Mouse (Mus musculus): Measurements from ENCODE around the gene Bola2. TPM values are rescaled to one million over a fixed set of nuclear protein-coding genes. Genes with fewer than 3 reads are reported as not detected.

Gene Bola2
- polyA plus RNA-seq, 1 experiment from 2014 or later: 130 TPM

DNA sequence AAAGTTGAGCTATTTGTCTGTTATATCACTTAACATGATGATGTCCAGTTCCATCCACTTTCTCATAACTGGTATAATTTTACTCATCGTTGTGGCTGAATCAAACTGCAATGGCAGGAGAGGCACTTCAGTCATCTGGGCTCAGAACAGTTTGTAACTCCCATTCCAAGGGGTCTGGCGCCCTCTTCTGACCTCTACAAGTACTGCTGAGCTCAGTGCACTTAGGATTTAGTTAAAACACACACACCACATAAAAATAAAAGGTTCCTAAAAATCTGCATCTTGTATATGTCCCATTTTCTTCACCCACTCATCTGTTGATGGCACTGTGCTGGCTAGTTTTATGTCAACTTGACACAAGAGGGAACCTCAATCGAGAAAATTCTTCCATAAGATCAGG is 1.9 kb upstream of the Bola2 start:
- no peak overlapping the region for H3K4me2 ChIP-seq (ENCODE audit: low read depth, low read length)
- H3K9ac ChIP-seq (ENCODE audit: low read depth, low read length): no peak overlapping the region
- ATAC-seq (ENCODE audit: low read depth): no peak
- H3K27ac ChIP-seq (replicated peaks; ENCODE audit: low read depth, low read length): no peak overlapping the region
- H3K27me3 ChIP-seq (replicated peaks; ENCODE audit: control insufficient read depth, insufficient read depth, low read length): no peaks in the 10 kb centered on the region
- no peaks in the 10 kb centered on the region for H3K9me3 ChIP-seq (ENCODE audit: control insufficient read depth, low read length)
- DNase-seq (ENCODE audit: low spot score): peak; percentile 87
- H3K36me3 ChIP-seq (ENCODE audit: control insufficient read depth, insufficient read depth, low read length): peaks cover 15% of the 10 kb centered on the region
- H3K4me1 ChIP-seq (ENCODE audit: control insufficient read depth, insufficient read depth, low read length): 0 out of 2 replicates have a peak, but pooled peaks cover 5% of the 10 kb centered on the region
- H3K4me3 ChIP-seq (ENCODE audit: low read depth, low read length): no peak overlapping the region
- 37% methylated on average over 3 of the region's 3 CpGs for WGBS

DNA sequence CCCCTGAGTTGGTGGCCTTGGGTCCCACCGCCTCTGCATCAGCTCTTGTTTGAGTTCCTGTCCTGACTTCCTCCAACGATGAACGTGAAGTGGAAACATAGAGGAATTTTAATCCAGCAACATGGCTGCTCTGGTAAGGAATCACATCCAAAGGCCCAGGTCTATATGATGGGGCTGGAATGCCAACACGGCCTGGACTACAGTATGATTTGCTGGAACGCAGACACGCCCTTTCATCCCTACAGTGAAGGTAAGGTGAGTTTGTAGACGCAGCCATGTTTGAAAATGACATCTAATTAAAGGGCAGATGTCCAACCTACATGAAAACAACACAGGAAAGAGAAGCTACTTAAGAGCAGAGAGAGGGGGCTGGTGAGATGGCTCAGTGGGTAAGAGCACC is 1.4 kb upstream of the Bola2 start:
- Histone ChIP-seq H3K4me1 (ENCODE audit: control insufficient read depth, insufficient read depth, low read length) (0 out of 2 replicates have a peak, but pooled peaks cover 5% of the 10 kb centered on the region), H3K36me3 (ENCODE audit: control insufficient read depth, insufficient read depth, low read length) (peaks cover 15% of the 10 kb centered on the region), H3K4me2 (ENCODE audit: low read depth, low read length) (no peak overlapping the region), H3K27ac (replicated peaks; ENCODE audit: low read depth, low read length) (no peak overlapping the region), H3K4me3 (ENCODE audit: low read depth, low read length) (no peak overlapping the region), H3K27me3 (replicated peaks; ENCODE audit: control insufficient read depth, insufficient read depth, low read length) (no peaks in the 10 kb centered on the region), H3K9me3 (ENCODE audit: control insufficient read depth, low read length) (no peaks in the 10 kb centered on the region), H3K9ac (ENCODE audit: low read depth, low read length) (no peak overlapping the region)
- ATAC-seq (ENCODE audit: low read depth) (no peak), DNase-seq (ENCODE audit: low spot score) (no peak)
- 80% methylated on average over 7 of the region's 7 CpGs for WGBS

DNA sequence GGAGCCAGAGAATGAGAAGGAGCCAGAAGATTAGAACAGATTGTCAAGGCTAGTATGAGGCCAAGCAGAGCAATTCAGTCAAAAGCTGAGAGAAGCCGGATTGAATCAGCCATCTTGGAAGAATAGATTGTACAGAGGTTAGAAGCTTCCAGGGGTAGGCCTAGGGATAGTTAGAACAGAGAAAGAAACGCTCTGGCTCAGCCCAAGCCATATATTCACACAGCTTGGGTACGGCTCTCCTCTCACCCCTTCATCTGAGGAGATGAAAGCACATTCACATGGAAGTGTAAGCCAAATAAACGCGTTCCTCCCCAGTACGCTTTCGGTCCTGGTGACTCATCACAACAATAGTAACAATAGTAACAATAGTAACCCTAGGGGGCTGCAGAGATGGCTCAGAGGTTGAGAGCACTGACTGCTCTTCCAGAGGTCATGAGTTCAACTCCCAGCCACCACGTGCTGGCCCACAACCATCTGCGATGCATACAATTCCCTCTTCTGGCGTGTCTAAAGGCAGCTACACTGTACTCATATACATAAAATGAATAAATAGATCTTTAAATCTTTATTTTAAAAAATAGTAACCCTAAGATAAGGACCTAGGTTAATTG is 655 bp upstream of the Bola2 start:
- Histone ChIP-seq H3K27ac (replicated peaks; ENCODE audit: low read depth, low read length) (no peak overlapping the region), H3K9ac (ENCODE audit: low read depth, low read length) (peak overlapping the region; percentile 94; the same call in 1 of the 2 replicates), H3K27me3 (replicated peaks; ENCODE audit: control insufficient read depth, insufficient read depth, low read length) (no peaks in the 10 kb centered on the region), H3K4me3 (ENCODE audit: low read depth, low read length) (peak overlapping the region; percentile 89), H3K36me3 (ENCODE audit: control insufficient read depth, insufficient read depth, low read length) (peaks cover 15% of the 10 kb centered on the region), H3K4me1 (ENCODE audit: control insufficient read depth, insufficient read depth, low read length) (0 out of 2 replicates have a peak, but pooled peaks cover 5% of the 10 kb centered on the region), H3K9me3 (ENCODE audit: control insufficient read depth, low read length) (no peaks in the 10 kb centered on the region), H3K4me2 (ENCODE audit: low read depth, low read length) (peak overlapping the region; percentile 79)
- DNase-seq (ENCODE audit: low spot score): no peak
- no peak for ATAC-seq (ENCODE audit: low read depth)
- WGBS: 49% methylated on average over 10 of the region's 10 CpGs

DNA sequence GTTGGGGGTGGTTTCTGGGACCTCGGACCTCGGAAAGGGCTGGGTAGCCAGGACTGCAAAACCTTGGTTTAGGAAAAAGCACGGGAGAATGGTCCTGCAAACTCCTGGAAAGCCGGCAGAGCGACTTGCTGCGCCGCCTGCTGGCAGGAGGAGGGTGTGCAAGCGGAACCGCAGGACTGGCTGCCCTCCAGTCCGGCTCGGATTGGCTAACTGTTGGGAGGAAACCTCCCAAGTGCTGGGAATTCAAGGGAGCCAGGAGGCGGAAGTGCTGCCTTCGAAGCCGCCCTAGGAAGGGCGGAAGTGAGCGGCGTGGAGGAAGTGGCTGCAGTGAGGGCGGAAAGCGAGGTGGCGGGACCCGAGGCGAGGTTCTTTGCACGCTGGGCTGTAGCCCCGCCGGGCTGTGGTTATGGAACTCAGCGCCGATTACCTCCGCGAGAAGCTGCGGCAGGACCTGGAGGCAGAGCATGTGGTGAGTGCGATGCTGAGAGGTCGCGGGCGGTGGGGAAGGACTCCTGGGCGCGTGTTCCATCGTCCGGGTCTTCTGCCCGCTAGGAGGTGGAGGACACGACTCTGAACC is 518 bp downstream of the Bola2 start, which contains the start of gene Slx1b:
Gene Slx1b, minus strand, starts transcription at position 154 of the 577 bp plus-strand sequence.
- ATAC-seq (ENCODE audit: low read depth) (peak; percentile 97), DNase-seq (ENCODE audit: low spot score) (peak; percentile 99)
- Histone ChIP-seq H3K4me2 (ENCODE audit: low read depth, low read length) (peak within 1 kb of the TSS; percentile 79), H3K27ac (replicated peaks; ENCODE audit: low read depth, low read length) (peak within 1 kb of the TSS; percentile 97), H3K9me3 (ENCODE audit: control insufficient read depth, low read length) (no peaks in the 10 kb centered on the region), H3K4me3 (ENCODE audit: low read depth, low read length) (peak within 1 kb of the TSS; percentile 89), H3K27me3 (replicated peaks; ENCODE audit: control insufficient read depth, insufficient read depth, low read length) (no peaks in the 10 kb centered on the region), H3K9ac (ENCODE audit: low read depth, low read length) (peak within 1 kb of the TSS; percentile 94), H3K4me1 (ENCODE audit: control insufficient read depth, insufficient read depth, low read length) (0 out of 2 replicates have a peak, but pooled peaks cover 5% of the 10 kb centered on the region), H3K36me3 (ENCODE audit: control insufficient read depth, insufficient read depth, low read length) (peaks cover 14% of the 10 kb centered on the region)
- 0% methylated on average over 34 of the region's 40 CpGs for WGBS

DNA sequence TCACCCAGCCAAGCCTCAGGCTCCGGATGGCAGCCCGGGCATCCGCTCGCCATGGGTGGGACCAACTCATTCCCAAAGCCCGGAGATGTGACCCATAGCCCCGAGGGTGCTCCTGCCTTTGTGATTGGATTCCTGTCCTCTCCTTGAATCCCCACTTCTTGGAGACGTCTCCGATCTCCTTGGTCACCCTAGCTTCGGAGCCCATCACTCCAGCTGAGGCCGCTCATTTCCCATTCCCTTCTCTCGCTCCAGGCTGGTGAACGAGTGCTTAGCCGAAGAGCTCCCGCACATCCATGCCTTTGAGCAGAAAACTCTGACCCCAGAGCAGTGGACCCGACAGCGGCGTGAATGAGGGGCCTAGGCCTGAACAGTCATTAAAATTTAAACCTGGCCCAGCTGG is 1.1 kb downstream of the Bola2 start:
- Histone ChIP-seq H3K9me3 (ENCODE audit: control insufficient read depth, low read length) (no peaks in the 10 kb centered on the region), H3K27ac (replicated peaks; ENCODE audit: low read depth, low read length) (no peak overlapping the region), H3K27me3 (replicated peaks; ENCODE audit: control insufficient read depth, insufficient read depth, low read length) (no peaks in the 10 kb centered on the region), H3K36me3 (ENCODE audit: control insufficient read depth, insufficient read depth, low read length) (peaks cover 8% of the 10 kb centered on the region), H3K9ac (ENCODE audit: low read depth, low read length) (peak overlapping the region; percentile 94), H3K4me2 (ENCODE audit: low read depth, low read length) (peak overlapping the region; percentile 79), H3K4me3 (ENCODE audit: low read depth, low read length) (peak overlapping the region; percentile 89), H3K4me1 (ENCODE audit: control insufficient read depth, insufficient read depth, low read length) (0 out of 2 replicates have a peak, but pooled peaks cover 5% of the 10 kb centered on the region)
- ATAC-seq (ENCODE audit: low read depth) (no peak), DNase-seq (ENCODE audit: low spot score) (no peak)
- 4% methylated on average over 17 of the region's 17 CpGs for WGBS

DNA sequence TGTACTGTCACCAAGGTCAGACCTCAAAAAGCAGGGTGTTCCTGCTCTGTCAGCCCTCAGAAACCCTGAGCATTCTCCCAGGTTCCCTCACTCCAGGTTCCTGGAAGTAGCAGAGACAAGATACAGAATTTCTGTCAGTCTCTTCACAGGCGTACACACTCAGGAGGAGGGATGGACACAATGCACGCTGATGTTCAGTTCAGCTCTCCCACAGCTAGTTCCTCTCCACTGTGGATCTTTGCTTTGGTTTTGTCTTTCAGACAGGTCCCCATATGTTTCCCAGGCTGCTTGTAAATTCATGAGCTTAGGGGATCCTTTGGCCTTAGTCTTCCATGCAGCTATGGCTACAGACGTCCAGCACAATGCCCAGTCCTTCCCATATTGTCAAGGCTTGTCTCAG is 1.7 kb downstream of the Bola2 start:
- peak overlapping the region; percentile 79 for H3K4me2 ChIP-seq (ENCODE audit: low read depth, low read length)
- no peak for ATAC-seq (ENCODE audit: low read depth)
- WGBS: 75% methylated on average over 3 of the region's 3 CpGs

DNA sequence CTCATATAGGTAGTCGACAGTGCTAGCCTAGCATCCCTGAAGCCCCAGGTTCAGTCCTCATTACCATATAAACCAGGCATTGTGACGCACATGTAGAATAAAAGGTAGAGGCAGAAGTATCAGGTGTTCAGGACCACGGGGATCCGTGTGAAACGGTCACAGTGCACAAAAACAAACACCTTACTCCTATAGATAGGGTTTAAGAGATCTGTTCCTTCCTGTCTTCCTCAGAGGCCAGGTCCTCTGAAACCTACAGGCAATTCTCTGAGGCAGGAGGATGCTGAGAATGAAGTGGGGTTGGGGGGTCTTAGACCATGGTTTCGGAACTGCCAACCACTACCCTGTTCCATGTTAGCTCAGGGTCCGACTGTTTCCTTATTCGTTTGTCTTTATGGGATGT is 2.6 kb downstream of the Bola2 start:
- Histone ChIP-seq H3K9me3 (ENCODE audit: control insufficient read depth, low read length) (no peaks in the 10 kb centered on the region), H3K4me1 (ENCODE audit: control insufficient read depth, insufficient read depth, low read length) (0 out of 2 replicates have a peak, but pooled peaks cover 5% of the 10 kb centered on the region), H3K27ac (replicated peaks; ENCODE audit: low read depth, low read length) (no peak overlapping the region), H3K27me3 (replicated peaks; ENCODE audit: control insufficient read depth, insufficient read depth, low read length) (no peaks in the 10 kb centered on the region), H3K4me2 (ENCODE audit: low read depth, low read length) (no peak overlapping the region), H3K9ac (ENCODE audit: low read depth, low read length) (no peak overlapping the region), H3K4me3 (ENCODE audit: low read depth, low read length) (no peak overlapping the region), H3K36me3 (ENCODE audit: control insufficient read depth, insufficient read depth, low read length) (no peaks in the 10 kb centered on the region)
- WGBS: 95% methylated on average over 8 of the region's 8 CpGs
- DNase-seq (ENCODE audit: low spot score) (no peak), ATAC-seq (ENCODE audit: low read depth) (no peak)

More for the DNA sequence above, 1.7 kb downstream of the Bola2 start:
- no peaks in the 10 kb centered on the region for H3K9me3 ChIP-seq (ENCODE audit: control insufficient read depth, low read length)
- DNase-seq (ENCODE audit: low spot score): no peak
- peak overlapping the region; percentile 89 for H3K4me3 ChIP-seq (ENCODE audit: low read depth, low read length)
- peaks cover 3% of the 10 kb centered on the region for H3K36me3 ChIP-seq (ENCODE audit: control insufficient read depth, insufficient read depth, low read length)
- no peak overlapping the region for H3K27ac ChIP-seq (replicated peaks; ENCODE audit: low read depth, low read length)
- H3K9ac ChIP-seq (ENCODE audit: low read depth, low read length): peak overlapping the region; percentile 94
- no peaks in the 10 kb centered on the region for H3K27me3 ChIP-seq (replicated peaks; ENCODE audit: control insufficient read depth, insufficient read depth, low read length)
- 0 out of 2 replicates have a peak, but pooled peaks cover 5% of the 10 kb centered on the region for H3K4me1 ChIP-seq (ENCODE audit: control insufficient read depth, insufficient read depth, low read length)

DNA sequence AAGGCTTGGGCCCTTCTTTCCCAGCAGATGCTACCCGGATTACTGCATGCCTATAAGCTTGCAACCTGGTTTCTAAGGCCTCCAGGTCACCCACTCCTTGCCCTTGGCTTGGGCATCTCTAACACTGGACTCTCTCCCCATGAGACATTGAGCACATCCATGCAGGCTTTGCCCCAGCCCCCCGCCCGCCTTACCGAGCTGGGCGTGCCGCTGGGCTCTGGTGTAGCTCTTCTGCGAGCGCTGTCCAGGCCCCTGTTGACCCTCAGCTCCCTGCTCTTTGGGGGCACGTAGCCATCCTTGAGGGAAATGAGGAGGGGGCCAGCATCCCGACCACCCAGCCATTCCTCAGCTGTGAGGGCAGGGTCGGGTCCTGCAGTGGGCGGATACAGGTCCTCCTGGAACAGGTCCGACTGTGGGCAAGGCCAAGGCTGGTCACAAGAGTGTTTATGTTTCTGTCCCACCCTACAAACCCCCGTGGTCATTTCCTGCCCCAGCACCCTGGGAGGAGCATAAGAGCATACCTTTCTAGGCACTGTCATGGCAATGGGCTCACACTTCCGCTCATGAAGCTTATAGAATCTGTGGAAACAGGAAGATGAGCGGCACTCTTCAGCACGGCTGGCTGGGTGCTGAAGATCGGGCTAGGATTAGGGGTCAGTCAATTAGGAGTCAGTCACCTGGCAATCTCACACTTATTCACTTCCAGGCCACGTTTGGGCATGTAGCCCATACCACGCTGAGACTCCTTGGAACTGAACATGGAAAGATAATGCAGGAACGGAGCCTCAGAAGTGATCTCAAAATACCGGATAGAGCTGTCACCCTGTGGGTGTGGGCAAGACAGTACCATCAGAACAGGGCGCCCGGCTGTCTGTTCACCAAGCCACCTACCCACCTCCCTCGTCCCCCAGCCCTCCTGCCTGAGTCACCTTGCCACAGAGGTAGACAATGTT is 5.1 kb downstream of the Bola2 start:
- Histone ChIP-seq H3K9ac (ENCODE audit: low read depth, low read length) (0 out of 2 replicates have a peak overlapping the region, but pooled peaks have one; percentile 15), H3K4me1 (ENCODE audit: control insufficient read depth, insufficient read depth, low read length) (peaks cover 18% of the 10 kb centered on the region), H3K4me2 (ENCODE audit: low read depth, low read length) (no peak overlapping the region), H3K27me3 (replicated peaks; ENCODE audit: control insufficient read depth, insufficient read depth, low read length) (peaks cover 14% of the 10 kb centered on the region; the same call in 1 of the 2 replicates), H3K27ac (replicated peaks; ENCODE audit: low read depth, low read length) (no peak overlapping the region), H3K4me3 (ENCODE audit: low read depth, low read length) (no peak overlapping the region), H3K36me3 (ENCODE audit: control insufficient read depth, insufficient read depth, low read length) (no peaks in the 10 kb centered on the region), H3K9me3 (ENCODE audit: control insufficient read depth, low read length) (no peaks in the 10 kb centered on the region)
- 80% methylated on average over 24 of the region's 25 CpGs for WGBS
- no peak for DNase-seq (ENCODE audit: low spot score)
- no peak for ATAC-seq (ENCODE audit: low read depth)
